Mouse (Mus musculus): ENCODE results near the gene Il23a.
A peak's percentile ranks its signal among the peaks of the same experiment; 100 is the strongest.

Il23a gene

DNA sequence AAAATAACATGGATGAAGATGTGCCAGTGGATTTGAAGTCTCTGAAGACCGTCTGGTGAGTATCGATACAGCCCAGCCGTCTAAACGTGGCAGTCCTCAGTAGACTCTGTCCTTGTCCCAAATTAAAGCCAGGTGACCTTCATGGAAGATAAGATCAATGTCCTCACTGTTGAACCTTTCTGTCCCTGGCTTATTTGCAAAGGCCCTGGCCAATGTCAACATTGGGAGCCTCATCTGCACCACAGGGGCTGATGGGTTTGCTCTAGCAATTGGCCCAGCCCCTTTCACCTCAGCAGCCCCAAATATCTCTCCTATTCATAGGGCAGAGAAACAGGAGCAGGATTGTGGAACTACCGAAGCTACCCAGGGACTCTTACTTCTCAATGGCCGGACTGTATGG lies 30.2 kb downstream of the Il23a start, which contains the start of gene Apof:
Gene Apof (plus strand): TSS at position 301 of the 400 bp plus-strand sequence.
- DNase-seq (ENCODE audit: low read depth, low spot score): no peak

DNA sequence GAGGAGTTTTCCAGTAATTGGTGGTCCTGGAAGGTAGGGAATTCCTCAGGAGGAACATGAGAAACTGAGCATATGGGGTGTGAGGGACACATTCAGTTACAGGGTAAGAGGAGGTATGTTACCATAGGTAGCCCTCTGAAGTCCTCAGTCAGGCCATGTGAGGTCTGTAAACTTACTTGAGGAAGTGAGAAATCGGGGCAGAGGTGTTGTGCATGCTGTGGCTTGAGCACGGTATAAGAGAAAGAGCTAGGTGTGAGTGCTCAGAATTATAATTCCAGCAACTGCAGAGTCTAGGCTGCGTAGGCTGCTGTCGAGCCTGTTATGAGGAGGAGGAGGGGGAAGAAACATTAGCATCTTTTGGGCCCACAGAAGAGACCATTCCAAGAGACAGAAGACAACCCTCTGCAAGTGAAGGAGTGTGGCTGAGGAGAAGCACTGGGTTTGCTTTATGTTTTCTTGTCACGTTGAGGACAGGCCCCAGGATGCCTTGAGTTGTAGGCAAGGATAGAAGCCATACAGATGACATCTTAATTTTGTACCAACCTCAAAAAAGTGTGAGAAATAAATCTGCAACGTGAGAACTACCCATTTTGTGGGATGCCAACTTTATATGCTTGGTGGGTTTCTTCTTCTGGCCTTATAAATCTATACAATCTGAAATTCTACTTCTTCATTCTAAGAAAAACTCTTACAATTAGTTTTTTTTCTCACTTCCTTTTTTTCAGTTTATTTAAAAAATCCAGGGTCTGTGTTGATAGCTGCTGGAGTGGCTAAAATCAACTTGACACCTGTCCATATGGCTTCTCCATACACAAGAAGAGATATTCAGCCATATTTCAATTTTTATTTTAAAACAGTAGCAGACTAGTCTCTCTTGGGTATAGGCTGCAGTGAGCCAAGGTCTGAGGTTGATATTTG lies 34.9 kb downstream of the Il23a start:
- peak; percentile 90 for DNase-seq (ENCODE audit: low read depth, low spot score)

DNA sequence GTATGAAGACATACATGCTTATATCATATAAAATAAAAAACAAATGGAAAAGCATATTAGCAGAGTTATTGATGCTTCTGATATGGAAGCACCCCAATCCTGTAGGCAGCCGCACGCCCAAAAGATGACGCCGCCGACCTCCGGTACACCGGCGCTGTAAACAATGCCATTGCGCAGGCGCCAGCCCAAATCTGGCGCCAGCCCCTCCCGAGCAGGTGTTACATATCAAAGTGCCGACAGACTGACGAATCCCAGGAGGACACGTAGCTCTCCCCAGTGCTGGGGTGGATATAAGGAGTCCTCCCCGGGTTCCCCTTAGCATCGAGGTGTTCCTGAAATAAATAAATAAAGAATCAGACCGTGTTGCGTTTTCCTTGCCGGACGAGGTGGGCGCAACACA lies 36.3 kb downstream of the Il23a start:
- DNase-seq (ENCODE audit: low read depth, low spot score): no peak

DNA sequence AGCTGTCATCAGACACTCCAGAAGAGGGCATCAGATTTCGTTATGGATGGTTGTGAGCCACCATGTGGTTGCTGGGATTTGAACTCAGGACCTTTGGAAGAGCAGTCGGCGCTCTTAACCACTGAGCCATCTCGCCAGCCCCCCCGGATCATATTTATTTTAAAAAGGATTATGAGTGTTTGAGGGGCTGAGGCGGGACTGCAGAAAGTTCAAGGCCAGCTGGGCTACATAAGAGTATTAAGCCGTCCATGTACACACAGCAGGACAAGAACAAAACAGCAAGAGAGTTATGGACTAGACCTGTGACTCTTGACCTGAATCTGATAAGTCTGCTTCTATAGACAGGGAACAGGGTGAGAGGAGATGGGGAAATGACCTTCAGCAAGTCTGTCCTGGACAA lies 38.2 kb downstream of the Il23a start:
- DNase-seq (ENCODE audit: low read depth, low spot score): peak; percentile 22

DNA sequence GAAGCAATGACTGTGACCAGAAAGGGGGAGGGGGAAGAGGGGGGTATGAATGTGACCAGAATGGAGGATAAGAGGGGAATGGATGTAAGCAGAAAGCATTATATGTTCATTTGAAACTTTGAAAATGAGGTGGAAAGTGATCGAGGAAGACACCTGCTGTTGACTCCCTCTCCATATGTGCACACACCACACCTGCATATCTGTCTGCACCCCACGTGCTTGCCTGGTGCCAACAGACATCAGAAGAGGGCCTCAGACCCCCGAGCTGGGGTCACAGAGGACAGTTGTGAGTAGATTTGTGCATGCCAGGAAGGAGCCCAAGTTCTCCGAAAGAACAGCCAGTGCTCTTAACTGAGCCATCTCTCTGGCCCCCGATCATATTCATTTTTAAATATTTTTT lies 38.6 kb downstream of the Il23a start:
- peak; percentile 62 for DNase-seq (ENCODE audit: low read depth, low spot score)

DNA sequence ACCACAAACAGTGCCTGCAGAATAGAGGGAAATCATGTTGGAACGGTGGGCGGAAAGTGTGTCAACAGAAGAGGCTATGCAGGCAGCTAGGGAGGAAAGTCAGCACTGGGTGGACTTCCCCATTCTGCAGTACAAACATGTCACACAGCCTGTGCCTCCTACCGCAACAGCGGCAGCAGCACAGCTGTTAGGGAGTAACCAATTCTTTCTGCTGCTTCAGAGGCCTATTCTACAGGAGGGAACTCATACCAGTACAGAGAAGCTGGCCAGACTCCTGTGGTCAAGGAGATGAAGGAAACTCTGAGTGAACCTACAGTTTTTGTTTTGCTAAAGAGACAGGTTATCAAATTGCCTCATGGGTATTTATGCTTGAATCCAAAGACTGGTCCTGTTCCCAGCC lies 39.6 kb downstream of the Il23a start:
- peak; percentile 87 for DNase-seq (ENCODE audit: low read depth, low spot score)

DNA sequence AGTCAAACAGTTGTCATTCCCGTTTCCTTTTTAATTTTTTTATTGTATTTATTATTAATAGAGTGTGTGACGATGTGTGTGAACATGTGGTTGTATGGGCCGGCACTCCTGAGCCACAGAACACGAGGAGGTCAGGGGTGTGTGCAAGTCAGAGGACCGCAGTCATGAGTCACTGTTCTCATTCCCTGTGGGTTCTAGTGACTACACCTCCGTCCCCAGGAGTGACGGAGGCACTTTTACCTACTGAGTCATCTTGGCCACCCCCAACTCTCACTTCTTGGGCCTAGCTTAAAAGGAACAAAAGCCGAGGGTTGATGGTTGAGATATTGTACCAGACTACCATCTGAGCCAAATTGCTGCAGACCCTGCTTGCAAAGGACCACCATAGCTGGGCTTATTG lies 42.2 kb downstream of the Il23a start:
- DNase-seq (ENCODE audit: low read depth, low spot score): no peak

DNA sequence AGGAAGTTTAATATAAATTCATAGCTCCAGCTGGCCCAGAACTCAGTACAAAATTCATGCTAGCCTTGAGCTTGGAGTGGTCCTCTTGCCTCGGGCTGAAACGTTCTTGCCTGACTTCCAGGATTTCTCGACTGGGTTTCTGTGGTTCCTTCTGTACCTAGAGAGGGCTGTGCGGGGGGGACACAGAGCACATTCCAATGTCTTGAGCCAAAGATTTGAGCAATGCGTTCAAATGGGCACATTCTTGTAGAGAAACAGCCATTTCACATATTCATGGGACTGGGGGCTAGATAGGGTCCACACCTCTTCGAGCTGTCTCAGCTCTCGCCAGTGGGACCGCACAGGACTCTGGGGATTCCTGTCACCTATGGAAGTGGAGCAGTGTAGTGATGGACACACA lies 42.6 kb downstream of the Il23a start:
- DNase-seq (ENCODE audit: low read depth, low spot score): no peak

DNA sequence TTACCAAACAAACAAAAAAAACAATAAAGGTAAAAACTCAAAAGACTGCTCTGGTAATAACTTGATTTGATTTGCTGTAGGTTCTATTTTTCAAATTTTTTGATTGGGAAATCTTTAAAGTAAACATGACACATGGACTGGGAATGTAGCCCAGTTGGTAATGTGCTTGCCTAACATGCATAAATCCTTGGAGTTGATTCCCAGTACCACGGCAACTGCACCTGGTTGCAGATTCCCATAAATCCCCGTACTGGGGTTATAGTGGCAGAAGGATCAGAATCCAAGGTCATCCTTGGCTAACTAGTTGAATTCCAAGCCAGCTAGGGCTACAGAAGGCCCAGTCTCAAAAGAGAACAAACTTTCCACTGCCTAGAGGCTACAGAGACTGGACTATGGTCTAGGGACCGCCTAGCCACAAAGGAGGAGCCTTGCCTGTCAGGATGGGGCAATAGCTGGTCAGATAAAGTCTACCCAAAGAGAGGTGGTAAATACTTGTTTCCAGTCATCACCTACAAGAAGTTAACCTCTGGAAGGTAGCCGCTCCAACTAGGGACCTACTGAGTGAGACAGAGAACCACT lies 44.8 kb downstream of the Il23a start, which contains the start of gene Apon:
Gene Apon (plus strand): TSS at position 420 of the 579 bp plus-strand sequence.
- DNase-seq (ENCODE audit: low read depth, low spot score): no peak

DNA sequence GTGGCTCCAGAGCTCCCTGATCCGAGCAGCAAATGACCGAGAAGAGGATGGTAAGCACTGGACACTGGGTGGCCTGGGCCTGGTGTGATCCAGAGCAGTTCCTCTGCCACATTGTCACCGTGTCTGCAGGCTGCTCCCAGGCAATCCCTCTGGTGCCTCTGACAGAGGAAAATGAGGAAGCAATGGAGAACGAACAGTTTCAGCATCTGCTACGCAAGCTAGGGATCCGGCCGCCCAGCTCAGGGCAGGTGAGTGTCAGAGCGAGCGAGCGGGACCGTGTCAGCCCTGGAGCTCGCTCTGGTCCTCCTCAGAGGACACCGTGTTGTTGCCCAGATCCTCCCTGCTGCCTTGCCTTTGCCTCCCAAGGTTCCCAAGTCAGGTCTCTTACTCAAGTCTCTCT lies 48.0 kb downstream of the Il23a start:
- no peak for DNase-seq (ENCODE audit: low read depth, low spot score)

DNA sequence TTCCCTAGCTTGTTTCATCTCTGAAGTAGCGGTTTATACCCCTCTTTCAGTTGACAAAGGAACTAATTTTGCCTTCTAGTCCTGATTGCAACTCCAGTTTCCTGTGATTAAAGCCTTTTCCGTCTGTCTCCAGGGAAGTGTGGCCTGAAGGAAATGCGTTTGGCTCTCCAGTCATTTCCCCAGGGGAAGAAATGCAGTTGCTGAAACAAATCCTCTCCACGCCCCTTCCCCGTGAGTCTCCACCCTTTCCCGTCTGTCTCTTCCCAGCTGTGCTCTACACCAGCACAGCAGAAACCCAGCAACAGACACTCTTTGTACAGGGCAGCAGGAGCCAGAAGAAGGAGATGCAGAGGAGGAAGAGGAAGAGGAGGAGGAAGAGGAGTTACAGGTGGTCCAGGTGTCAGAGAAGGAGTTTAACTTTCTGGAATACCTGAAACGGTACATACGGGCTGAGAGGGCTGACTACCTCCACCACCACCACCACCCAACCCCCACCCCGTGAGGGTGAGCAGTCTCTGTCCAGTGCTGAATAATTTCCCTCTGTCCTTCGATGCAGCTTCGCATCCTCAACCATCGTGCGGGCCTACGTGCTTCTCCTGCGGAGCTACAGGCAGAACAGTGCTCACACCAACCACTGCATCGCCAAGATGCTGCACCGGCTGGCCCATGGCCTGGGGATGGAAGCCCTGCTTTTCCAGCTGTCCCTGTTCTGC lies 51.4 kb downstream of the Il23a start:
- no peak for DNase-seq (ENCODE audit: low read depth, low spot score)

Data from A20 (cell line).